Mouse (Mus musculus): Measurements from ENCODE around the gene Alyref. TPM values are rescaled to one million over a fixed set of nuclear protein-coding genes. Genes with fewer than 3 reads are reported as not detected.
A peak's percentile ranks its signal among the peaks of the same experiment; 100 is the strongest.

Gene Alyref
- polyA plus RNA-seq (2014; fragmentation: Nextera tagmentation; extraction: Ambion mirVana), result 333 and 334 TPM in 2 replicates

DNA sequence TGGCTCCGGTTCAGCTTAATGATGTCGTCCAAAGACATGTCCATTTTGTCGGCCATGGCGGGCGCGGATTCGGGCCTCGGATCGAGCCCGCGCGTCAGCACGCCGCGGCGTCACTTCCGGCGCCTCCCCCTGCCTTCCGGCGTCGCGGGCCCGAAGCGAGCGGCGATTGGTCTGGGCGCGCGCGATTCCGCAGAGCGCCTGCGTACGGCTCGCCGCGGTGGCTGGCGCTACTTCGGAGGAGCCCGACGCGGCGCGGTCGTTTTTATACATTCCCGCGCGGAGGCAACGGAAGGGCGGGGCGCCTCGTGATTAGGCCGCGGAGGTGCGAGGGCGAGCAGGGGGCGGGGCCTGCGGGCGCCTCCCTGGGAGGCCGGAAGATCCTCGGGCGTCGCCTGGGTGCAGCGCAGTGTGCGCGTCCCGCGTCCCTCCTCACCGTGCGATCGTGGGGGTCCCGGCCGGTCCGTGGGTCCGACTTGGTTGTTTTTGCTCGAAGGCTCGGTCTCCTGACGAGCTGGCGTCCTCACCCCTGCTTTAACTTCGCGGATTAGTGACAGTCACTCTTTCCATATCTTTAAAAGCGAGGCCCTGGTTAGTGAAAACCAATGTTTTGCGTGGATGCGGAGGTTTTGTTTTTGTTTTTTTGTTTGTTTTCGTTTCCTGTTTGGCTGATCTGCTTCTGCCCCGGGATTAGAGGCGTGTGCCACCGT, at the start of gene Alyref, which contains the start of gene Anapc11:
TSS of gene Alyref (minus strand) at position 83 of the 707 bp plus-strand sequence.
TSS of gene Anapc11 (plus strand) at position 139 of the 707 bp plus-strand sequence.
- Histone ChIP-seq H3K36me3 (ENCODE audit: control insufficient read depth, insufficient read depth, low read length) (peaks cover 29% of the 10 kb centered on the region), H3K9me3 (replicated peaks; ENCODE audit: control insufficient read depth, low read length) (no peaks in the 10 kb centered on the region), H3K9ac (ENCODE audit: low read depth, low read length) (peak within 1 kb of the TSS; percentile 98), H3K27ac (ENCODE audit: low read depth, low read length) (peak within 1 kb of the TSS; percentile 89), H3K4me3 (ENCODE audit: low read depth, low read length) (peak within 1 kb of the TSS; percentile 76), H3K27me3 (ENCODE audit: control insufficient read depth, insufficient read depth, low read length) (no peaks in the 10 kb centered on the region), H3K4me1 (ENCODE audit: control insufficient read depth, insufficient read depth, low read length) (peaks cover 12% of the 10 kb centered on the region), H3K4me2 (peak within 1 kb of the TSS; percentile 99)
- under 1% methylated on average over 88 of the region's 88 CpGs for WGBS (ENCODE audit: insufficient replicate concordance)
- ATAC-seq (replicated peaks; ENCODE audit: insufficient number of reproducible peaks, low FRiP score, low TSS enrichment), result peak; percentile 92

DNA sequence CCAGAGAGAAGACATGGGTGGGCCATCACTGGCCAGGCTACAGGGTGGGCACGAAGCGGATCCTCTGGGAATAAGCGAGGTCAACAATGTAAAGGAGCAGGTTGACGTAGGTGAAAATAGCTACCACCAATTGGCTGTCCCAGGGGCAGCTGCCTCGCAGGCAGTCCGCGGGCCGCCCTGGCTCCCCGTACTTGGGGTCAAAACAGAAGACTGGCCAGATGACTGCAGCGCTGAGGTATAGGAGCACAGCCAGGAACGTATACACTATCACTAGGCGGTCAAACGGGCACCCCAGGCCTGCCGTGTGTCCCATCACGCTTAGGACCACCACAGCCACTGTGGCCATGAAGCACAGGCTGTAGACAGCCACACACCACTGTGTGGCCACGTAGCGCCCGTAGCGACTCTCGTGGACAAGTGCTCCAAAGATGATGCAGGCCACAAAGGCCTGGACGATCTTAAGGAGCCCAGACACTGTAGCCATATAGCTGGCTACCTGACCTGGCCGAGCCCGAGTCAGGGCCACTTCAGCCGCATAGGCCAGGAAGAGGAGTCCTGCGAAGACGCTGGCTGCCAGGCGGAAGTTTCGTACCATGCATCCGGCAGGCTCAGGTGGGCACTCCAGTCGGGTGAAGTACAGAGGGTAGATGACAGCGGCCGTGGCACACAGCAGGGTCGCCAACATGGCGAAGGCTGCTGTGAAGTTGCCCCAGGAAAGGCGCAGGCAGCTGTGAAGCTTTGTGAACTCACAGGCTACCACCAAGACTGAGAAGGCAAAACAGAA, 49.1 kb upstream of the Alyref start:
- Histone ChIP-seq H3K27ac (ENCODE audit: low read depth, low read length) (peak overlapping the region; percentile 90), H3K36me3 (ENCODE audit: control insufficient read depth, insufficient read depth, low read length) (no peaks in the 10 kb centered on the region), H3K4me2 (peak overlapping the region; percentile 67), H3K27me3 (ENCODE audit: control insufficient read depth, insufficient read depth, low read length) (peaks cover 19% of the 10 kb centered on the region), H3K9me3 (replicated peaks; ENCODE audit: control insufficient read depth, low read length) (no peaks in the 10 kb centered on the region), H3K4me1 (ENCODE audit: control insufficient read depth, insufficient read depth, low read length) (peaks cover 23% of the 10 kb centered on the region), H3K4me3 (ENCODE audit: low read depth, low read length) (peak overlapping the region; percentile 49), H3K9ac (ENCODE audit: low read depth, low read length) (peak overlapping the region; percentile 71)
- WGBS (ENCODE audit: insufficient replicate concordance), result 66% methylated on average over 35 of the region's 35 CpGs
- no peak for ATAC-seq (replicated peaks; ENCODE audit: insufficient number of reproducible peaks, low FRiP score, low TSS enrichment)

DNA sequence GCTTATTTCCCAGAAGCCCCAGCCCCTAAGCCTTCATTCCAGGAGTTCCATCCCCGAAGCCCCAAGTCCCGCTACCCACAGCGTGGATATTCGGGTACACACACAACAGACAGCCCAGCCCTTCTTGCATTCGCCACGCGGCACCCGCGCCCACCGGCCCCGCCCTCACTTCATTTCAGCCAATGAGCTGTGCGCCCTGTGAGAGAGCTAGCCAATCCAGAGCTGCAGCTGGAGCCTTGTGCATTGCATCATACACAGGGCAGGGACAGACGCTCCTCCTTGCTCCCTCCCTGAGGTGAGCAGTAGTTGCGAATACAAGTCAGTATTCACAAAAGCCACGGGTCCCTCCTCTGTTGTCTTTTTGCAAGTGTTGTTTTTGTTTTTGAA, 45.4 kb upstream of the Alyref start, which contains the start of gene Pycr1:
TSS of gene Pycr1 (minus strand) at position 169 of the 387 bp plus-strand sequence.
- peak within 1 kb of the TSS; percentile 98 for H3K4me2 ChIP-seq
- H3K27ac ChIP-seq (ENCODE audit: low read depth, low read length), result peak within 1 kb of the TSS; percentile 17; the same call in 1 of the 2 replicates
- H3K4me3 ChIP-seq (ENCODE audit: low read depth, low read length), result peak within 1 kb of the TSS; percentile 49
- no peaks in the 10 kb centered on the region for H3K36me3 ChIP-seq (ENCODE audit: control insufficient read depth, insufficient read depth, low read length)
- peaks cover 19% of the 10 kb centered on the region for H3K27me3 ChIP-seq (ENCODE audit: control insufficient read depth, insufficient read depth, low read length)
- 0% methylated on average over 15 of the region's 15 CpGs for WGBS (ENCODE audit: insufficient replicate concordance)
- H3K9ac ChIP-seq (ENCODE audit: low read depth, low read length), result peak within 1 kb of the TSS; percentile 75
- peak; percentile 96 for ATAC-seq (replicated peaks; ENCODE audit: insufficient number of reproducible peaks, low FRiP score, low TSS enrichment)
- H3K9me3 ChIP-seq (replicated peaks; ENCODE audit: control insufficient read depth, low read length), result no peaks in the 10 kb centered on the region
- peaks cover 23% of the 10 kb centered on the region for H3K4me1 ChIP-seq (ENCODE audit: control insufficient read depth, insufficient read depth, low read length)

DNA sequence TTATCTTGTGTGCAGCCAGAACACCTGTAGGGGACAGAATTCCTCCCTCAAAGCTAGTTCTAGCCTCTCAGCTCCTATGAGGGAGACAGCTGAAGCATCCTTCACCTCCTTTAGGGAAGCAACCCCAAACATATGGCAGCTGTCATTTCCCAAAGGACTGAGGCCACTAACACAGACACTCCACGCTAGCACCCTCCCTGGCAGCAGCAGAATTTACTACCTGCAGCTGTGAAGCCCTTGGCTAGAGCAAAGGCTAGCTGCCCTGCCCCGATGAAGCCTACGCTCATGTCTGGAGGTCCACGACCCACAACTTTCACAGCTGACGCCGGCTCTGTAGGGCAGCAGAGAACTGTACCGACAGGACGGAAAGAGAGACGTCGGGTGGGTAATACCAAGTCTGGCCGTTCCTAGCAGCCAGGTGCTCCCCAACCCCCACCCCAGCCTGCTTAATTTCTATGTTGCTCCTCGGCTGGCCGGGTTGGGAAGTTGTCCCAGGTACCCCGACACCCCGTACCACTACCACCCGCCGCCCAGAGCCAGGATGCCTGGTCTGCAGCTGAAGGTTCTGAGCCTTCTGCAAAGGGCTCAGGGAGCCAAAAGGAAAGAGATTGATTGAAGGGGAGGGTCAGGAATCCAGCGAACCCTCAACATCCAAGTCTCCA, 44.9 kb upstream of the Alyref start:
- Histone ChIP-seq H3K27me3 (ENCODE audit: control insufficient read depth, insufficient read depth, low read length) (peaks cover 17% of the 10 kb centered on the region), H3K9ac (ENCODE audit: low read depth, low read length) (peak overlapping the region; percentile 75), H3K4me2 (peak overlapping the region; percentile 98), H3K4me1 (ENCODE audit: control insufficient read depth, insufficient read depth, low read length) (peaks cover 23% of the 10 kb centered on the region), H3K9me3 (replicated peaks; ENCODE audit: control insufficient read depth, low read length) (no peaks in the 10 kb centered on the region), H3K4me3 (ENCODE audit: low read depth, low read length) (peak overlapping the region; percentile 49), H3K36me3 (ENCODE audit: control insufficient read depth, insufficient read depth, low read length) (no peaks in the 10 kb centered on the region), H3K27ac (ENCODE audit: low read depth, low read length) (0 out of 2 replicates have a peak overlapping the region, but pooled peaks have one; percentile 15)
- peak; percentile 50; the same call in 1 of the 2 replicates for ATAC-seq (replicated peaks; ENCODE audit: insufficient number of reproducible peaks, low FRiP score, low TSS enrichment)
- 2% methylated on average over 18 of the region's 18 CpGs for WGBS (ENCODE audit: insufficient replicate concordance)

DNA sequence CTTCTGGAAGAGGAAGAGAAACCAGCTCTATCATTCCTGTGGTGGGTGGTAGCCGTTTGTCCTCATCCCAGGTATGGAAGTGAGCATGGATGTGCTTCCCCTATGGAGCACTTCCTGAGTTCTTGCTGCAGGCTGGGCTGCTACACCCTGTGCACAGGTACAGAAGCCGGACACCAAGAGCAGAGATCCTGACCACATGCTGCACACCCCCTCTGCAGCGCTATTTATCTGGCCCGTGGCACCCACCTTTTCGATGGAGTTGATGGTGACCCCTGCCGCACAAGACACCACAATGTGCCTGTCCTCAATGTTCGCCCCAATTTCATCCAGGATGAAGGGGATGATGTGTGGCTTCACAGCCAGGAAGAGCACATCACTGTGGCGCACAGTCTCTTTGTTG, 43.7 kb upstream of the Alyref start:
- Histone ChIP-seq H3K27ac (ENCODE audit: low read depth, low read length) (no peak overlapping the region), H3K9ac (ENCODE audit: low read depth, low read length) (no peak overlapping the region), H3K4me1 (ENCODE audit: control insufficient read depth, insufficient read depth, low read length) (peaks cover 13% of the 10 kb centered on the region; the same call in 1 of the 2 replicates), H3K36me3 (ENCODE audit: control insufficient read depth, insufficient read depth, low read length) (no peaks in the 10 kb centered on the region), H3K4me2 (no peak overlapping the region), H3K4me3 (ENCODE audit: low read depth, low read length) (no peak overlapping the region), H3K27me3 (ENCODE audit: control insufficient read depth, insufficient read depth, low read length) (peaks cover 9% of the 10 kb centered on the region; the same call in 1 of the 2 replicates), H3K9me3 (replicated peaks; ENCODE audit: control insufficient read depth, low read length) (no peaks in the 10 kb centered on the region)
- 84% methylated on average over 8 of the region's 8 CpGs for WGBS (ENCODE audit: insufficient replicate concordance)
- no peak for ATAC-seq (replicated peaks; ENCODE audit: insufficient number of reproducible peaks, low FRiP score, low TSS enrichment)

DNA sequence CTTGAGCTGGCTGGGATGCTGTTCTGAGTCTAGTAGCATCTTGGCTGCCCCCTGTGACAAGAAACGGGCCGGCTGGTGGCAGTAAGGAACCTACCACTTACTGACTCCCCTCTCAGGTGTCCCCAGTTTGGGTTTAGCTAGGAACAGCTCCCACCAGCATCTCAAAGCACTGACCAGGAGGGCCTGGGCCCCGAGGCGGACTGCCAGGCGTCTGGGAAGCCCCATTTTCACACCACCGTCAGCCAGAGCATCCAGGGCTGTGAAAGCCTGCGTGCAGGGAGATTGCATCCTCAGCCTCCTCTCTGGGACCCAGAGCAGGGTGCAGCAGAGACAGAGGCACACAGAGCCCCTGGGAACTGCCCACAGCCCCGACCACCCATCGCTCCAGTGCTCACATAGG, 43.1 kb upstream of the Alyref start:
- no peaks in the 10 kb centered on the region for H3K9me3 ChIP-seq (replicated peaks; ENCODE audit: control insufficient read depth, low read length)
- no peak for ATAC-seq (replicated peaks; ENCODE audit: insufficient number of reproducible peaks, low FRiP score, low TSS enrichment)
- H3K27ac ChIP-seq (ENCODE audit: low read depth, low read length), result no peak overlapping the region
- no peak overlapping the region for H3K4me3 ChIP-seq (ENCODE audit: low read depth, low read length)
- H3K36me3 ChIP-seq (ENCODE audit: control insufficient read depth, insufficient read depth, low read length), result no peaks in the 10 kb centered on the region
- H3K9ac ChIP-seq (ENCODE audit: low read depth, low read length), result no peak overlapping the region
- WGBS (ENCODE audit: insufficient replicate concordance), result 51% methylated on average over 9 of the region's 9 CpGs
- peaks cover 9% of the 10 kb centered on the region; the same call in 1 of the 2 replicates for H3K27me3 ChIP-seq (ENCODE audit: control insufficient read depth, insufficient read depth, low read length)
- H3K4me2 ChIP-seq, result no peak overlapping the region
- H3K4me1 ChIP-seq (ENCODE audit: control insufficient read depth, insufficient read depth, low read length), result peaks cover 12% of the 10 kb centered on the region; the same call in 1 of the 2 replicates

DNA sequence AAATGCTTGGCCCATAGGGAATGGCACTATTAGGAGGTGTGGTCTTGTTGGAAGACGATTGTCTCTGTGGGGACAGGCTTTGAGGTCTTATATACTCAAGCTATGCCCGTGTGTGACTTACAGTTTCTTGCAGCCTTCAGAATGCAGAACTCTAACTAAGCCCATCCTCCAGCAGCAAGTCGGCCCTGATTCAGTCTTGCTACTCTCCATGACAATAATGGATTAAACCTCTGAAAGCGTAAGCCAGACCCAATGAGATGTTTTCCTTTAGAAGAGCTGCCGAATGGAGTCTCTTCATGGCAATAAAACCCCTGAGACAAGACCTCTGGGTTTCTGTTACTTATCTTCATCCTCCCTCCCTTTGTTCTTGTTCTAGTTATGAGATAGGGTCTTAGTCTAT, 36.6 kb upstream of the Alyref start:
- Histone ChIP-seq H3K4me2 (no peak overlapping the region), H3K27me3 (ENCODE audit: control insufficient read depth, insufficient read depth, low read length) (no peaks in the 10 kb centered on the region), H3K9ac (ENCODE audit: low read depth, low read length) (no peak overlapping the region), H3K4me1 (ENCODE audit: control insufficient read depth, insufficient read depth, low read length) (peaks cover 28% of the 10 kb centered on the region), H3K36me3 (ENCODE audit: control insufficient read depth, insufficient read depth, low read length) (no peaks in the 10 kb centered on the region), H3K27ac (ENCODE audit: low read depth, low read length) (no peak overlapping the region), H3K9me3 (replicated peaks; ENCODE audit: control insufficient read depth, low read length) (no peaks in the 10 kb centered on the region), H3K4me3 (ENCODE audit: low read depth, low read length) (no peak overlapping the region)
- WGBS (ENCODE audit: insufficient replicate concordance), result 79% methylated on average over 5 of the region's 5 CpGs
- ATAC-seq (replicated peaks; ENCODE audit: insufficient number of reproducible peaks, low FRiP score, low TSS enrichment), result no peak
